Mouse (Mus musculus) midbrain, postnatal 0 days (tissue): ENCODE data around the gene Nr6a1. TPM values are rescaled to one million over a fixed set of nuclear protein-coding genes. Genes with fewer than 3 reads are reported as not detected.

Experiments
- ATAC-seq: fragments of 200-750 bp; cut with Nextera tagmentation; 2 replicates; pipeline ENCODE4 v1.8.0; 2017; ENCODE audit warnings: moderate number of reproducible peaks, mild to moderate bottlenecking, moderate TSS enrichment, moderate library complexity; ENCODE audit not compliant: low FRiP score
- DNase-seq: peaks from one replicate; pipeline ENCODE4 v3.0.0-alpha.2; 2015; ENCODE audit warnings: low spot score
- H3K27ac ChIP-seq: fragments of 300-500 bp; sonication (generic); 2 replicates; pipeline ENCODE4 v1.5.1; 2014; ENCODE audit warnings: low read depth, mild to moderate bottlenecking, low read length, mixed read lengths
- H3K27me3 ChIP-seq: fragments of 300-500 bp; sonication (generic); 2 replicates; pipeline ENCODE4 v1.6.1; 2014; ENCODE audit warnings: low read length, control low read depth, mixed read lengths; ENCODE audit not compliant: insufficient read depth
- H3K36me3 ChIP-seq: fragments of 300-500 bp; sonication (generic); 2 replicates; pipeline ENCODE4 v1.6.1; 2014; ENCODE audit warnings: low read length, control low read depth, mixed read lengths; ENCODE audit not compliant: insufficient read depth
- H3K4me1 ChIP-seq: fragments of 300-500 bp; sonication (generic); 2 replicates; pipeline ENCODE4 v1.6.1; 2014; ENCODE audit warnings: mild to moderate bottlenecking, control low read depth, antibody characterized with exemption, low read length, mixed read lengths; ENCODE audit not compliant: insufficient read depth
- H3K4me2 ChIP-seq: fragments of 300-500 bp; sonication (generic); 2 replicates; pipeline ENCODE4 v1.6.1; 2014; ENCODE audit warnings: low read depth, mild to moderate bottlenecking, low read length, mixed read lengths; ENCODE audit not compliant: poor library complexity, severe bottlenecking
- H3K4me3 ChIP-seq: fragments of 300-500 bp; sonication (generic); 2 replicates; pipeline ENCODE4 v1.5.1; 2014; ENCODE audit warnings: low read depth, mild to moderate bottlenecking, low read length, moderate library complexity
- H3K9ac ChIP-seq: fragments of 300-500 bp; sonication (generic); replicated peaks from 2 replicates; pipeline ENCODE4 v1.6.1; 2014; ENCODE audit warnings: mild to moderate bottlenecking, low read length, moderate library complexity, mixed read lengths; ENCODE audit not compliant: poor library complexity, severe bottlenecking
- H3K9me3 ChIP-seq: fragments of 300-500 bp; sonication (generic); 2 replicates; pipeline ENCODE4 v1.6.1; 2016; ENCODE audit warnings: low read length, control low read depth
- CTCF ChIP-seq: IDR thresholded peaks from 2 replicates; pipeline ENCODE4 v1.5.1; 2016; ENCODE audit warnings: antibody characterized with exemption, mild to moderate bottlenecking
- WGBS: fragments of 180-500 bp; shearing (Covaris S2); extraction: QIAGEN DNeasy Blood & Tissue Kit; methylation state at CpG from one replicate; pipeline ENCODE4 v1.1.7; 2014; 5-methylcytosine and 5-hydroxymethylcytosine counted together
- polyA plus RNA-seq: library from polyadenylated mRNA; unstranded; fragments of >200 nt; fragmentation: Nextera tagmentation; extraction: Ambion mirVana; gene quantifications from 2 replicates; pipeline ENCODE4 v1.2.1, GENCODE M21; 2015
- total RNA-seq: library from RNA; depleted of rRNA; stranded (reverse); fragments of >200 nt; gene quantifications from 2 replicates; pipeline ENCODE4 v1.2.3, GENCODE M21; 2014

Nr6a1 gene
- total and polyA plus RNA-seq, 2 experiments from 2014 or later, result 0.93 to 4.9 TPM

- under 1% methylated on average over 51 of the region's 51 CpGs for WGBS
- H3K4me3 ChIP-seq, result peak overlapping the region; percentile 84
- TF ChIP-seq CTCF, result no peak
- peaks cover 2% of the 10 kb centered on the region; the same call in 1 of the 2 replicates for H3K27me3 ChIP-seq
- no peaks in the 10 kb centered on the region for H3K9me3 ChIP-seq
- DNase-seq (no peak), ATAC-seq (peak; percentile 55)
- H3K4me1 ChIP-seq, result peaks cover 9% of the 10 kb centered on the region; the same call in 1 of the 2 replicates
- peak overlapping the region; percentile 67 for H3K9ac ChIP-seq
- H3K36me3 ChIP-seq, result no peaks in the 10 kb centered on the region
- peak overlapping the region; percentile 100 for H3K4me2 ChIP-seq
- H3K27ac ChIP-seq, result no peak overlapping the region
These were observed 2.1 kb downstream of the Nr6a1 start for GRCm38 (mm10) chr2:38925171-38926080.

DNA sequence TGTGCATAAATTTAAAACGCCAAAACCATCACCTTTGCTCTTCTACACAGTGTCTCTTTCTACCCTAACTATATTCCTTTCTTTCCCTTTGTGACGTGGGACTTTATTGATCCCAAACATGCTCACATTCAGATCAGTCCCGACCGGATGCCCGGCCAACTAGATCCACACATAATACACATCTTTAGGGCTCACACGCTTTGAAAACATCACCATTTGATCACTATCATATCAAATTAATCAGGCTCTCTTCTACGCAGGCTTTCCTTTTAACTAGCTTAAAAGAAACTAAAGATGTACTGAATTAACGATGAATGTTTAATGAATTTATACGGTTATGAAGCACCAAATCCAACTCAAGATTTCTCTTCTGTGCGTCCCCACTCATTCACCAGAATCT lies 2.9 kb downstream of the Nr6a1 start:
- WGBS, result 14% methylated on average over 10 of the region's 10 CpGs
- no peak for DNase-seq
- H3K9ac ChIP-seq, result no peak overlapping the region
- peaks cover 9% of the 10 kb centered on the region; the same call in 1 of the 2 replicates for H3K4me1 ChIP-seq
- TF ChIP-seq CTCF, result no peak
- peak overlapping the region; percentile 100 for H3K4me2 ChIP-seq
- no peak overlapping the region for H3K27ac ChIP-seq
- no peaks in the 10 kb centered on the region for H3K9me3 ChIP-seq
- peak overlapping the region; percentile 84; the same call in 1 of the 2 replicates for H3K4me3 ChIP-seq
- no peaks in the 10 kb centered on the region for H3K36me3 ChIP-seq
- no peak for ATAC-seq
- no peaks in the 10 kb centered on the region for H3K27me3 ChIP-seq

GRCm38 (mm10) chr2:38923911-38924310 lies 3.6 kb downstream of the Nr6a1 start:
- WGBS, result 38% methylated on average over 2 of the region's 2 CpGs
- no peaks in the 10 kb centered on the region for H3K36me3 ChIP-seq
- TF ChIP-seq CTCF, result no peak
- H3K27ac ChIP-seq, result no peak overlapping the region
- H3K27me3 ChIP-seq, result no peaks in the 10 kb centered on the region
- H3K9ac ChIP-seq, result no peak overlapping the region
- no peak overlapping the region for H3K4me3 ChIP-seq
- ATAC-seq (no peak), DNase-seq (no peak)
- peaks cover 9% of the 10 kb centered on the region; the same call in 1 of the 2 replicates for H3K4me1 ChIP-seq
- H3K4me2 ChIP-seq, result no peak overlapping the region
- H3K9me3 ChIP-seq, result no peaks in the 10 kb centered on the region

GRCm38 (mm10) chr2:38923471-38923870 lies 4.0 kb downstream of the Nr6a1 start:
- DNase-seq (no peak), ATAC-seq (no peak)
- Histone ChIP-seq H3K27ac (no peak overlapping the region), H3K9me3 (no peaks in the 10 kb centered on the region), H3K4me1 (peaks cover 9% of the 10 kb centered on the region; the same call in 1 of the 2 replicates), H3K27me3 (no peaks in the 10 kb centered on the region), H3K9ac (no peak overlapping the region), H3K4me2 (no peak overlapping the region), H3K4me3 (no peak overlapping the region), H3K36me3 (no peaks in the 10 kb centered on the region)
- no peak for TF ChIP-seq CTCF
- 42% methylated on average over 3 of the region's 3 CpGs for WGBS

GRCm38 (mm10) chr2:38921374-38921773 lies 6.1 kb downstream of the Nr6a1 start:
- Histone ChIP-seq H3K4me2 (no peak overlapping the region), H3K4me1 (peaks cover 7% of the 10 kb centered on the region; the same call in 1 of the 2 replicates), H3K27ac (no peak overlapping the region), H3K4me3 (no peak overlapping the region), H3K36me3 (no peaks in the 10 kb centered on the region), H3K27me3 (no peaks in the 10 kb centered on the region), H3K9ac (no peak overlapping the region), H3K9me3 (no peaks in the 10 kb centered on the region)
- TF ChIP-seq CTCF, result peak; percentile 33; the same call in 1 of the 2 replicates
- WGBS, result 14% methylated on average over 1 of the region's 1 CpGs
- ATAC-seq (no peak), DNase-seq (no peak)
